Mouse (Mus musculus): ENCODE measurements around the gene Man2b2. TPM values are rescaled to one million over a fixed set of nuclear protein-coding genes. Genes with fewer than 3 reads are reported as not detected.

Man2b2 gene
- polyA plus RNA-seq, 1 experiment from 2014 or later, result 17.0 TPM

GRCm38 (mm10) chr5:36857546-36857945 is 27.1 kb upstream of the Man2b2 start:
- no peaks in the 10 kb centered on the region for H3K9me3 ChIP-seq (ENCODE audit: low read length)
- TF ChIP-seq EP300 (IDR thresholded peaks at IDR 0.05; ENCODE audit: low read depth), result no peak
- TF ChIP-seq CTCF (IDR thresholded peaks at IDR 0.05; ENCODE audit: low read depth), result no peak
- 64% methylated on average over 5 of the region's 5 CpGs for WGBS (ENCODE audit: insufficient replicate concordance)
- no peak overlapping the region for H3K4me2 ChIP-seq (ENCODE audit: low read depth, low read length)
- no peak for DNase-seq
- no peak overlapping the region for H3K27ac ChIP-seq (ENCODE audit: low read depth)
- ATAC-seq, result no peak
- no peak overlapping the region for H3K9ac ChIP-seq (replicated peaks)
- H3K4me3 ChIP-seq (ENCODE audit: low read depth, low read length), result no peak overlapping the region
- H3K4me1 ChIP-seq (ENCODE audit: insufficient read depth), result no peaks in the 10 kb centered on the region
- H3K27me3 ChIP-seq (ENCODE audit: insufficient read depth, low read length), result no peaks in the 10 kb centered on the region
- no peaks in the 10 kb centered on the region for H3K36me3 ChIP-seq (replicated peaks; ENCODE audit: insufficient read depth, low read length)

- H3K4me2 ChIP-seq (ENCODE audit: low read depth, low read length), result no peak overlapping the region
- H3K9ac ChIP-seq (replicated peaks), result no peak overlapping the region
- no peaks in the 10 kb centered on the region for H3K9me3 ChIP-seq (ENCODE audit: low read length)
- 77% methylated on average over 7 of the region's 7 CpGs for WGBS (ENCODE audit: insufficient replicate concordance)
- H3K4me1 ChIP-seq (ENCODE audit: insufficient read depth), result no peaks in the 10 kb centered on the region
- H3K4me3 ChIP-seq (ENCODE audit: low read depth, low read length), result no peak overlapping the region
- DNase-seq (no peak), ATAC-seq (no peak)
- no peak overlapping the region for H3K27ac ChIP-seq (ENCODE audit: low read depth)
- TF ChIP-seq CTCF (IDR thresholded peaks at IDR 0.05; ENCODE audit: low read depth) (no peak), EP300 (IDR thresholded peaks at IDR 0.05; ENCODE audit: low read depth) (no peak)
- H3K36me3 ChIP-seq (replicated peaks; ENCODE audit: insufficient read depth, low read length), result no peaks in the 10 kb centered on the region
- no peaks in the 10 kb centered on the region for H3K27me3 ChIP-seq (ENCODE audit: insufficient read depth, low read length)
Observed at GRCm38 (mm10) chr5:36856529-36856928, 26.1 kb upstream of the Man2b2 start.

- H3K27me3 ChIP-seq (ENCODE audit: insufficient read depth, low read length), result no peaks in the 10 kb centered on the region
- no peak overlapping the region for H3K4me3 ChIP-seq (ENCODE audit: low read depth, low read length)
- no peak for DNase-seq
- no peak for ATAC-seq
- H3K36me3 ChIP-seq (replicated peaks; ENCODE audit: insufficient read depth, low read length), result no peaks in the 10 kb centered on the region
- TF ChIP-seq EP300 (IDR thresholded peaks at IDR 0.05; ENCODE audit: low read depth), result no peak
- TF ChIP-seq CTCF (IDR thresholded peaks at IDR 0.05; ENCODE audit: low read depth), result no peak
- H3K4me2 ChIP-seq (ENCODE audit: low read depth, low read length), result no peak overlapping the region
- WGBS (ENCODE audit: insufficient replicate concordance), result 71% methylated on average over 3 of the region's 3 CpGs
- no peaks in the 10 kb centered on the region for H3K9me3 ChIP-seq (ENCODE audit: low read length)
- no peak overlapping the region for H3K9ac ChIP-seq (replicated peaks)
- H3K27ac ChIP-seq (ENCODE audit: low read depth), result no peak overlapping the region
- no peaks in the 10 kb centered on the region for H3K4me1 ChIP-seq (ENCODE audit: insufficient read depth)
Observed at GRCm38 (mm10) chr5:36855180-36855579, 24.7 kb upstream of the Man2b2 start.

- H3K36me3 ChIP-seq (replicated peaks; ENCODE audit: insufficient read depth, low read length), result no peaks in the 10 kb centered on the region
- no peak overlapping the region for H3K27ac ChIP-seq (ENCODE audit: low read depth)
- no peaks in the 10 kb centered on the region for H3K9me3 ChIP-seq (ENCODE audit: low read length)
- no peak overlapping the region for H3K4me3 ChIP-seq (ENCODE audit: low read depth, low read length)
- TF ChIP-seq EP300 (IDR thresholded peaks at IDR 0.05; ENCODE audit: low read depth) (no peak), CTCF (IDR thresholded peaks at IDR 0.05; ENCODE audit: low read depth) (no peak)
- DNase-seq, result no peak
- no peak overlapping the region for H3K4me2 ChIP-seq (ENCODE audit: low read depth, low read length)
- no peaks in the 10 kb centered on the region for H3K4me1 ChIP-seq (ENCODE audit: insufficient read depth)
- no peak overlapping the region for H3K9ac ChIP-seq (replicated peaks)
- 64% methylated on average over 4 of the region's 4 CpGs for WGBS (ENCODE audit: insufficient replicate concordance)
- no peaks in the 10 kb centered on the region for H3K27me3 ChIP-seq (ENCODE audit: insufficient read depth, low read length)
- ATAC-seq, result no peak
Observed at GRCm38 (mm10) chr5:36851572-36851971, 21.1 kb upstream of the Man2b2 start.

- Histone ChIP-seq H3K9me3 (ENCODE audit: low read length) (peaks cover 5% of the 10 kb centered on the region; the same call in 1 of the 2 replicates), H3K36me3 (replicated peaks; ENCODE audit: insufficient read depth, low read length) (no peaks in the 10 kb centered on the region), H3K27ac (ENCODE audit: low read depth) (no peak overlapping the region), H3K4me2 (ENCODE audit: low read depth, low read length) (no peak overlapping the region), H3K9ac (replicated peaks) (no peak overlapping the region), H3K4me1 (ENCODE audit: insufficient read depth) (no peaks in the 10 kb centered on the region), H3K4me3 (ENCODE audit: low read depth, low read length) (no peak overlapping the region), H3K27me3 (ENCODE audit: insufficient read depth, low read length) (no peaks in the 10 kb centered on the region)
- no peak for ATAC-seq
- no peak for TF ChIP-seq CTCF (IDR thresholded peaks at IDR 0.05; ENCODE audit: low read depth)
- TF ChIP-seq EP300 (IDR thresholded peaks at IDR 0.05; ENCODE audit: low read depth), result no peak
- WGBS (ENCODE audit: insufficient replicate concordance), result 75% methylated on average over 10 of the region's 10 CpGs
- no peak for DNase-seq
Observed at GRCm38 (mm10) chr5:36844490-36844889, 14.0 kb upstream of the Man2b2 start.

GRCm38 (mm10) chr5:36841701-36842100 is 11.2 kb upstream of the Man2b2 start:
- Histone ChIP-seq H3K36me3 (replicated peaks; ENCODE audit: insufficient read depth, low read length) (no peaks in the 10 kb centered on the region), H3K27ac (ENCODE audit: low read depth) (no peak overlapping the region), H3K9ac (replicated peaks) (no peak overlapping the region), H3K4me1 (ENCODE audit: insufficient read depth) (no peaks in the 10 kb centered on the region), H3K4me3 (ENCODE audit: low read depth, low read length) (no peak overlapping the region), H3K27me3 (ENCODE audit: insufficient read depth, low read length) (no peaks in the 10 kb centered on the region), H3K9me3 (ENCODE audit: low read length) (peaks cover 5% of the 10 kb centered on the region; the same call in 1 of the 2 replicates), H3K4me2 (ENCODE audit: low read depth, low read length) (no peak overlapping the region)
- TF ChIP-seq EP300 (IDR thresholded peaks at IDR 0.05; ENCODE audit: low read depth) (no peak), CTCF (IDR thresholded peaks at IDR 0.05; ENCODE audit: low read depth) (no peak)
- no peak for DNase-seq
- WGBS (ENCODE audit: insufficient replicate concordance), result 60% methylated on average over 1 of the region's 1 CpGs
- ATAC-seq, result no peak

GRCm38 (mm10) chr5:36840092-36840491 is 9.6 kb upstream of the Man2b2 start:
- ATAC-seq, result no peak
- Histone ChIP-seq H3K36me3 (replicated peaks; ENCODE audit: insufficient read depth, low read length) (no peaks in the 10 kb centered on the region), H3K4me2 (ENCODE audit: low read depth, low read length) (no peak overlapping the region), H3K9ac (replicated peaks) (no peak overlapping the region), H3K27ac (ENCODE audit: low read depth) (no peak overlapping the region), H3K9me3 (ENCODE audit: low read length) (peaks cover 5% of the 10 kb centered on the region; the same call in 1 of the 2 replicates), H3K4me3 (ENCODE audit: low read depth, low read length) (no peak overlapping the region), H3K27me3 (ENCODE audit: insufficient read depth, low read length) (no peaks in the 10 kb centered on the region), H3K4me1 (ENCODE audit: insufficient read depth) (no peaks in the 10 kb centered on the region)
- TF ChIP-seq EP300 (IDR thresholded peaks at IDR 0.05; ENCODE audit: low read depth), result no peak
- no peak for TF ChIP-seq CTCF (IDR thresholded peaks at IDR 0.05; ENCODE audit: low read depth)
- WGBS (ENCODE audit: insufficient replicate concordance), result 68% methylated on average over 7 of the region's 7 CpGs
- DNase-seq, result no peak

Data from liver, postnatal 0 days (tissue).